Mouse (Mus musculus): ENCODE measurements at regions not wholly inside any gene's neighbourhood (a gene's known extent, or its start where the extent isn't known, plus 50 kb on each side); places are given as distances from the start of the nearest gene placed in this dataset.
"Not testable (repeated sequence)": the region's sequence is repeated elsewhere in the genome, so short reads cannot be mapped to it uniquely, and the experiment has no call there.

- peak; percentile 60 for DNase-seq (ENCODE audit: low spot score)
- H3K9me3 ChIP-seq (ENCODE audit: control insufficient read depth, low read length), result no peaks in the 10 kb centered on the region
- H3K27ac ChIP-seq (ENCODE audit: low read depth), result peak overlapping the region; percentile 76
- peak; percentile 68 for ATAC-seq (replicated peaks; ENCODE audit: low FRiP score, low TSS enrichment, low read depth)
- H3K27me3 ChIP-seq (replicated peaks; ENCODE audit: control insufficient read depth, insufficient read depth, low read length), result no peaks in the 10 kb centered on the region
- no peaks in the 10 kb centered on the region for H3K36me3 ChIP-seq (ENCODE audit: control insufficient read depth, insufficient read depth, low read length)
- H3K9ac ChIP-seq (ENCODE audit: low read length), result no peak overlapping the region
- no peak overlapping the region for H3K4me3 ChIP-seq (ENCODE audit: low read depth, low read length)
- 29% methylated on average over 5 of the region's 5 CpGs for WGBS
- peaks cover 6% of the 10 kb centered on the region for H3K4me1 ChIP-seq (replicated peaks; ENCODE audit: control insufficient read depth, insufficient read depth, low read length)
- no peak overlapping the region for H3K4me2 ChIP-seq (ENCODE audit: low read length)
Observed at GRCm38 (mm10) chr3:65608385-65608784, 57.6 kb upstream of the Lekr1 start.

- Histone ChIP-seq H3K27me3 (replicated peaks; ENCODE audit: control insufficient read depth, insufficient read depth, low read length) (no peaks in the 10 kb centered on the region), H3K4me3 (ENCODE audit: low read depth, low read length) (no peak overlapping the region), H3K9me3 (ENCODE audit: control insufficient read depth, low read length) (no peaks in the 10 kb centered on the region), H3K4me2 (ENCODE audit: low read length) (no peak overlapping the region), H3K27ac (ENCODE audit: low read depth) (no peak overlapping the region), H3K9ac (ENCODE audit: low read length) (no peak overlapping the region), H3K36me3 (ENCODE audit: control insufficient read depth, insufficient read depth, low read length) (no peaks in the 10 kb centered on the region), H3K4me1 (replicated peaks; ENCODE audit: control insufficient read depth, insufficient read depth, low read length) (peaks cover 6% of the 10 kb centered on the region)
- no peak for DNase-seq (ENCODE audit: low spot score)
- ATAC-seq (replicated peaks; ENCODE audit: low FRiP score, low TSS enrichment, low read depth), result no peak
- 66% methylated on average over 3 of the region's 3 CpGs for WGBS
Observed at GRCm38 (mm10) chr3:65611712-65612111, 54.3 kb upstream of the Lekr1 start.

GRCm38 (mm10) chr3:65612387-65612786 lies 53.6 kb upstream of the Lekr1 start:
- no peaks in the 10 kb centered on the region for H3K36me3 ChIP-seq (ENCODE audit: control insufficient read depth, insufficient read depth, low read length)
- no peak overlapping the region for H3K9ac ChIP-seq (ENCODE audit: low read length)
- H3K27me3 ChIP-seq (replicated peaks; ENCODE audit: control insufficient read depth, insufficient read depth, low read length), result no peaks in the 10 kb centered on the region
- WGBS, result 46% methylated on average over 6 of the region's 6 CpGs
- H3K27ac ChIP-seq (ENCODE audit: low read depth), result peak overlapping the region; percentile 41; the same call in 1 of the 2 replicates
- no peak for ATAC-seq (replicated peaks; ENCODE audit: low FRiP score, low TSS enrichment, low read depth)
- H3K4me2 ChIP-seq (ENCODE audit: low read length), result no peak overlapping the region
- H3K4me1 ChIP-seq (replicated peaks; ENCODE audit: control insufficient read depth, insufficient read depth, low read length), result peaks cover 6% of the 10 kb centered on the region
- no peak overlapping the region for H3K4me3 ChIP-seq (ENCODE audit: low read depth, low read length)
- no peaks in the 10 kb centered on the region for H3K9me3 ChIP-seq (ENCODE audit: control insufficient read depth, low read length)
- no peak for DNase-seq (ENCODE audit: low spot score)

- Histone ChIP-seq H3K9ac (ENCODE audit: low read length) (no peak overlapping the region), H3K27ac (ENCODE audit: low read depth) (peak overlapping the region; percentile 41; the same call in 1 of the 2 replicates), H3K36me3 (ENCODE audit: control insufficient read depth, insufficient read depth, low read length) (no peaks in the 10 kb centered on the region), H3K27me3 (replicated peaks; ENCODE audit: control insufficient read depth, insufficient read depth, low read length) (no peaks in the 10 kb centered on the region), H3K4me3 (ENCODE audit: low read depth, low read length) (no peak overlapping the region), H3K4me1 (replicated peaks; ENCODE audit: control insufficient read depth, insufficient read depth, low read length) (peaks cover 6% of the 10 kb centered on the region), H3K9me3 (ENCODE audit: control insufficient read depth, low read length) (no peaks in the 10 kb centered on the region), H3K4me2 (ENCODE audit: low read length) (no peak overlapping the region)
- DNase-seq (ENCODE audit: low spot score) (no peak), ATAC-seq (replicated peaks; ENCODE audit: low FRiP score, low TSS enrichment, low read depth) (no peak)
- WGBS, result 55% methylated on average over 6 of the region's 6 CpGs
Observed at GRCm38 (mm10) chr3:65612968-65613367, 53.1 kb upstream of the Lekr1 start.

- not testable (repeated sequence) for H3K36me3 ChIP-seq (ENCODE audit: control insufficient read depth, insufficient read depth, low read length); H3K4me3 ChIP-seq (ENCODE audit: low read depth, low read length); H3K27me3 ChIP-seq (replicated peaks; ENCODE audit: control insufficient read depth, insufficient read depth, low read length); H3K9ac ChIP-seq (ENCODE audit: low read length); ATAC-seq (replicated peaks; ENCODE audit: low FRiP score, low TSS enrichment, low read depth); H3K4me1 ChIP-seq (replicated peaks; ENCODE audit: control insufficient read depth, insufficient read depth, low read length); DNase-seq (ENCODE audit: low spot score); H3K9me3 ChIP-seq (ENCODE audit: control insufficient read depth, low read length); H3K27ac ChIP-seq (ENCODE audit: low read depth); H3K4me2 ChIP-seq (ENCODE audit: low read length)
- 90% methylated on average over 7 of the region's 8 CpGs for WGBS
Observed at GRCm38 (mm10) chr3:65614901-65615300, 51.1 kb upstream of the Lekr1 start.
